ENCODE assay signal across 23 mouse cellular contexts in the genomic region with DNA sequence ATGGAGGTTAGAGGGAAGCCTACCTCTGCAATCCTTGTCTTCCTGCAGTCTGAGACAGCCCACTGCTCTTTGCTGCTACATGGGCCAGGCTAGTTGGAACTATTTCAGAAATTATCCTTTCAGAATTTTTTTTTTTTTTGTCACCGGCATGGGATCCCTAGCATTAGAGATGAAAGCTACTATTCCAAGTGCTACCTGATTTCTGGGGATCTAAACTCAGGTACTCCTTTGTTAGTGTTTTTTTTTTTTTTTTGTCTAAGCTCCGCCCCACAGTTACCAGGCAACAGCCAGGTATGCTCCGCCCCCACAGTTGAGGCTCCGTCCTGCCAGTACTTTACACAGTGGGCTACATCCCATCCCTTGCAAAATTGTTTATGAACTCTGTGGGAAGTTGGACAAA.
"Had no signal": no experiment of that assay in that cellular context is flagged by ENCODE, and none has a peak within 500 bp of the region (broad histone marks: within the 10 kb centered on the region; RNA-seq: fewer than 3 reads in every experiment).

No protein-coding gene starts in this region.

- H3K9ac ChIP-seq: heart, embryonic 12.5 days; hindbrain, embryonic 13.5 days; hindbrain, embryonic 15.5 days; kidney, embryonic 15.5 days; limb, embryonic 13.5 days; limb, embryonic 15.5 days; liver, embryonic 12.5 days; liver, embryonic 14.5 days had no signal

- H3K4me3 ChIP-seq: gastrocnemius, adult 2 months; heart, embryonic 10.5 days; heart, embryonic 12.5 days; hindbrain, embryonic 13.5 days; hindbrain, embryonic 15.5 days; kidney, embryonic 15.5 days; limb, embryonic 13.5 days; limb, embryonic 15.5 days; liver, embryonic 12.5 days had no signal

- H3K9me3 ChIP-seq: heart, embryonic 10.5 days; hindbrain, embryonic 15.5 days; kidney, embryonic 15.5 days; limb, embryonic 15.5 days had no signal

- H3K36me3 ChIP-seq: heart, embryonic 10.5 days; heart, embryonic 12.5 days; hindbrain, embryonic 13.5 days; hindbrain, embryonic 15.5 days; kidney, embryonic 15.5 days; limb, embryonic 13.5 days; limb, embryonic 15.5 days; liver, embryonic 12.5 days had no signal

- DNase-seq: gastrocnemius, adult 2 months; gastrocnemius, postnatal 10 days; gastrocnemius, postnatal 25 days; heart, adult 18-20 months; heart, postnatal 10 days; heart, postnatal 4 days; kidney, adult 11 months; kidney, adult 2 months; kidney, adult 9 months; kidney, postnatal 14 days; layer of hippocampus, adult 9-11 months; layer of hippocampus, postnatal 36 days had no signal

- H3K27ac ChIP-seq: gastrocnemius, adult 2 months; heart, embryonic 10.5 days; hindbrain, embryonic 13.5 days; hindbrain, embryonic 15.5 days; kidney, embryonic 15.5 days; kidney, postnatal 0 days; limb, embryonic 13.5 days; limb, embryonic 15.5 days; liver, embryonic 12.5 days; liver, embryonic 14.5 days had no signal

- ATAC-seq: inflammation-experienced regulatory T-cells, adult 6 months; liver, embryonic 12.5 days had no signal

- H3K27me3 ChIP-seq: heart, embryonic 12.5 days; hindbrain, embryonic 13.5 days; hindbrain, embryonic 15.5 days; kidney, embryonic 15.5 days; limb, embryonic 13.5 days; limb, embryonic 15.5 days; liver, embryonic 12.5 days had no signal

- H3K4me1 ChIP-seq: heart, embryonic 10.5 days; limb, embryonic 13.5 days; limb, embryonic 15.5 days; liver, embryonic 12.5 days had no signal

- H3K4me2 ChIP-seq: heart, embryonic 12.5 days; hindbrain, embryonic 13.5 days; hindbrain, embryonic 15.5 days; kidney, embryonic 15.5 days; limb, embryonic 13.5 days; limb, embryonic 15.5 days; liver, embryonic 12.5 days had no signal
